Mouse (Mus musculus) left cerebral cortex, adult 8-10 months (tissue): ENCODE measurements around the gene Lamc3. TPM values are rescaled to one million over a fixed set of nuclear protein-coding genes. Genes with fewer than 3 reads are reported as not detected.
A peak's percentile ranks its signal among the peaks of the same experiment; 100 is the strongest.
"Not testable (repeated sequence)": the region's sequence is repeated elsewhere in the genome, so short reads cannot be mapped to it uniquely, and the experiment has no call there.

Source experiments
- DNase-seq, 2 experiments: peaks; one replicate each; pipeline ENCODE4 v3.0.0; 2022; ENCODE audit warnings: low spot score in 2 of 2
- total RNA-seq, 4 experiments: library from RNA; stranded (reverse); gene quantifications; 2 replicates each; pipeline ENCODE4 v1.2.4; 2022

Lamc3 gene
- total RNA-seq, 4 experiments from 2014 or later: 5.7 to 7.5 (median 6.6) TPM

DNA sequence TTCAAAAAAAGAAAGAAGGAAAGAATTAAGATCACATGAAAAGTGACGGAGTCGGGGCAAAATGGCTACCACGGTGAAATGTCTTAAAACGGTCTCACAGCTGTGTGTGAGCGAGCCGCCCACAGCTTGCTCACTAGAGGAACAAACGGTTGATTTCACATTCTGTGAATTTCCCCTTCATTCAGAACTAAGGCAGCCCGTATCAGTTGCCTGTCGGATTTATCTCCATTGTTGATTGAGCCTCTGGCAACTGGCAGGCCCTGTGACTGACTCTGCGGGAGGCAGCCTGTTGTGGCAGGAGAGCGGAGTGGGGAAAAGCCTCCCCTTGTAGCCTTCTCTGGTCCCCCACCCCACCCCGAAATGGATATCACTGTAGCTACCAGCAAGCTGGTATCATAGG, 10.6 kb upstream of the Lamc3 start:
- no peak for DNase-seq

DNA sequence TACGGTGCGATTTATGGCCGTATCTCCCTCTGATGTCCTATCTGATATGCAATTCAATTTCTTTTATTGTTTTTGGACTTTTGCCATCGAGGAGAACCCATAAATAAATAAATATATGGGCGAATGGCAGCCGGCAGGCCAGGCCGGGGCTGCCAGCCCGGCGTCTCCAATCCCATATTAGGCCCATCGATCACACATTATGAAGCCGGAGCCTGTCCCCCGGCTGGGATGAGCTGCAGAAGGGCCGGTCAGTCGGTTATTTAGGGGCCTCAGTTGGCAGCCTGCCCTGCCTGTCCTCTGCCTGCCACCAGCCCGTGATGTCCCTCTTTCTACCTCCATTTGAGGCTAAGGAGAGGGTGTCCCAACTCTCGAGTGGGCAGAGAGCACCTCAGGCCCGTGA, 8.5 kb upstream of the Lamc3 start:
- no peak for DNase-seq

DNA sequence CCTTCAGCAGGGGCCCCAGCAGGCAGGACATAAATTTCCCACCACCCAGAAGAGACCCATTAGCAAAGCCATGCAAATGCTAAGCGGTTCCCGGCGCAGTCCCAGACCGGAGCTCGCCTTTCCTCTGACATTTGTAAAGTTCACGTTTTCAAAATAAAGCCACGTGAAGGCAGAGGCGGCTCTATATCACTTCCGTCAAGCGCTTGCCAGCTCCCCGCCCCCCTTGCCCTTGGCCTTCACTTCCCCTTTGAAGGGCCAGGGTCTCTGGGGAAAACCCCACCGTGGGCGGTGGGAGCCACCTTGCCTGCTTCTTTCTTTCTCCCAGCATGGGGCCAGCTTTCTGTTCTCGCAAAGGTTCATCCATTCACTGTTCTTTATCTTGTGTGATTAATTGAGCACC, 6.2 kb upstream of the Lamc3 start:
- DNase-seq: no peak

DNA sequence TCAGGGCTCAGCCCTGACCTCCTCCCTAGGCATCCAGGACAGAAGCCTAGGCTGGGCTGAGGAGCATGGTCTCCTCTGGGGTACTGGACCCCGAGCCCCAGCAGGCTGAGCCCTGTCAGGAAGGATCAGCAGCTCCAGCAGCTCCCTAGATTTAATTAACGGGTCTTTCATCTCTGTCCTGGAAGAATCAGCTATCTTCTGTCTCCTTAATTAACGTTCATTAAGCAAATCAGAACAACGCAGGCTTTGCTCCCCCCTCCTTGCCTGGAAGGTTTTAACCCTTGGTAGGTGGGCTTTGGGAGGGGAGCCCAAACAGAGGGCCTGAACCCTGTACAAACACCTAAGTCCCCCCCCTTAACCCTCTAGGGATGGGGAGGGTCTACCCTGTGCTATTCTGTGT, 4.0 kb upstream of the Lamc3 start:
- no peak for DNase-seq

DNA sequence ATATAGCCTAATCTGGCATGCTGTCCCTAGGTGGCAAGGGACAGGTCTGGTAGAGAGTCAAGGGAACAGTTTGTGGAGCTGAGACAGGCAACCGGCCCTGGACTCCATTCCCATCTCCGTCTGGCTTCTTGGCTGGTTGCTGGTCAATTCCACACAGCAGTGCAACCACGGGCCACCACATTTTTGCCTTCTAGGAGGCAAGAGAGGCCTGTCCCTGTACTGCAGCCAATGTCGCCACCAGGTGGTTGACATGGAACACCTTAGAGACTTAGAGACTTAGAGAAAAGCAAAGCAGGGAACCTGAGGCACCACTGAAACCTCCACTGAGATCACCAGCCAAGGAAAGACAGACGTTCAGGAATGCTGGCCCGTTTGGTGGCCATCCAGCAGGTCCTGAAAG, 2.3 kb upstream of the Lamc3 start:
- DNase-seq: no peak

DNA sequence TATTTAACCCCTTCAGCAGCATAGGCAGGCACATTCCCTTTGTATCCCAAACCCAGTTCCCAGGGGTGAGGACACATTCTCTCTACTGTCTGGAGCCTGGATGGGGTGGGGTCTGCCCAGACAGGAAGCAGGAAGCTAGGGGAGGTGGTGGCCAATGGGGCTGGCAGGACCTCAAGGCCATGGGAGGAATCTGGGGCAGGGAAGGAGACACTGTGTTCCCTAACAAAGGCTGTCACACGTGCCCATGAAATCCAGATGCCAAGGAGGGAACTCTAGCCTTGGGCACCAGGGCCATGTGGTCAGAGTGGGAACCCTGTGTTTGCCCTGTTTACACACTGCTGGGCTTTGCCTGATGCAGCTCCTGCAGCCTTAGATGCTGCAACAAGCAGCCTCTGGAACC, 1.8 kb downstream of the Lamc3 start:
- DNase-seq: no peak

DNA sequence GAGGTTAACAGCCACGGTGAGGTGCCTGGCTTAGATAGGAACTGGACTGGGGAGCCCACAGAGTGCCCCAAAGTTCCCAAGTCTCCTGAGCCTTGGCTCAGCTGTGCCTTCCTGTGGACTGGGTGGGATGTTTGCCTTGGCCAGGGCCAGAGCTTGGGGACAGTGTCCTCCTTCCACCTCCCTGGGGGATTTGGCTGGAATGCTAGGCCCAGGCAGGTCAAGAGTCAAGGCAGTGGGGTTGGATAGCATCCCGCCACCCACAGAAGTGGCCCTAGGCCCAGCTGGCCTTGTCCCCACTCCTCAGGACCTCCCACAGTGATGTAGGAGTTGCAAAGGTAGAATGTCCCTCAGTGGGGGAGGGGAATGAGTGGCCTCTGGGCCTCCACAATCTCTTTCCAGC, 4.1 kb downstream of the Lamc3 start:
- no peak for DNase-seq

DNA sequence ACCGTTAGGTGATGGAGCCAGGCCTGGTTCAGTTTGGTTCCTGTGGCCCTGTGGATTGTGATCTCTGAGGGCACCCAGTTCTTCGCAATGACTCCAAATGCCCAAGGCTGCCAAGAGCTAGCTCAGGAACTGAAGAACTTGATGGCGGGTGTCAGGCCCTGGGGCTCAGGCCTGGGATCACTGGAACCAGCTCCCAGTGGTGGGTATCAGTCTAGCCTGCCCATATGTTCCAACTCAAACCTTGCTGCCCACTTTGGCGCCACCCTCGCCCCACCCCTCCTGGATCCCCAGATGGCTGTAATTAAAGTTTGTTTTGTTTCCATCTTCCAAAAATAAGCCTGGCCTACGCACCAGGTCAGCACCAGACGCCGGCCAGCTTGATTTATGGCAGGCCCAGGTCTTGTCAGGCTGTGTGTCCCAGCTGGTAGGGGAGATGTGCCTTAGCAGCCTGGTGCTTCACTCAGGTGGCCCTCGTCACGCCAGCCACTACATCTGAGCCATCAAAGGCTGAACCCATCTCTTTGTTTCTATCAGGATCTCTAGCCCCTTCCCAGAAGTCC, 6.1 kb downstream of the Lamc3 start:
- no peak for DNase-seq

DNA sequence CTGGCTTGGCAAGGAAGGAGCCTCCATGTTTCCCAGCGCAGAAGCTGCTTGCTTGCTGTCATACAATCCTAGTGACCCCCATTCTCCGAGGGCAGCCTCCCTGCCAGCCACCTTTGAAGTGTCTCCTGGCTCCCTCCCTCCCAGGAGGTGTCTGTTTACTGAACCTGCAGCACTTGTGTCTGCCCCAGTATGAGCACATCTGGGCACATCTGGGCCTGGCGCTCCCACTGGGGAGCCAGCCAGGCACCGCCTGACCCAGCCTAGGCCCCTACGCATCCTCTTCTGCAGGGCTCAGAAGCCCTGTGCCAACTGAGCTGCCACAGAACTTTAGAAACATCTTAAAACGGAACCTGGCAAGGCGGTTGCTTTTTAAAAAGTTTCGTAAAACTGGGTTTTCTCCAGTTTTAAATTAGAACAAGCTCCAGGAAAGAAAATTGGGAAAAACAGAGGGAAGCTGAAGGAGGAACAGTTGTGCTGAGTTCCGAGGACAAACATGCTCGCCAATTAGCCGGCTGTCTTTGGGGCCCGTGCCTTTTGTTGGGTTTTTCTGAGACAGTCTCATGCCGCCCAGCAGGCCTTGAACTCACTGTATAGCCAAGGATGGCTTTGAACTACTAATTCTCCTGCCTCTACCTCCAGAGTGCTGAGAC, 7.3 kb downstream of the Lamc3 start:
- DNase-seq: peak in 1 of 2 experiments; percentile 33

DNA sequence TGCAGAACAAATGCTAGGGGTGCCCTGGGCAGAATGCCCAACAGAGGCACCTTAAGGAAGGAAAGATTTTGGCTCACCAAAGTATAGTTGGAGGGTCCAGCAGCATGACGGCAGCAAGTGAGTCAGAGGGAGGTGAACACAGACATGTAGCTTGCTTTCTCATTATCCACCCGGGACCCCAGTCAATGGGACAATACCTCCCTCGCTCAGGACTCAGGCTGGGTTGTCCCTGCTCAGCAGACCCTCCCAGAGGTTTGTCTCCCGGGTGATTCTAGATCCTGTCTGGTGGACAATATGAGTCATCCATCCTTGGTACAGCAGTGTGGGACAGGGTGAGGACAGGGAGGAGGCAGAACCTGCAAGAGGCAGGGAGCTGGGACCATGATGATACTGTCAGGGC, 13.8 kb downstream of the Lamc3 start:
- no peak for DNase-seq

DNA sequence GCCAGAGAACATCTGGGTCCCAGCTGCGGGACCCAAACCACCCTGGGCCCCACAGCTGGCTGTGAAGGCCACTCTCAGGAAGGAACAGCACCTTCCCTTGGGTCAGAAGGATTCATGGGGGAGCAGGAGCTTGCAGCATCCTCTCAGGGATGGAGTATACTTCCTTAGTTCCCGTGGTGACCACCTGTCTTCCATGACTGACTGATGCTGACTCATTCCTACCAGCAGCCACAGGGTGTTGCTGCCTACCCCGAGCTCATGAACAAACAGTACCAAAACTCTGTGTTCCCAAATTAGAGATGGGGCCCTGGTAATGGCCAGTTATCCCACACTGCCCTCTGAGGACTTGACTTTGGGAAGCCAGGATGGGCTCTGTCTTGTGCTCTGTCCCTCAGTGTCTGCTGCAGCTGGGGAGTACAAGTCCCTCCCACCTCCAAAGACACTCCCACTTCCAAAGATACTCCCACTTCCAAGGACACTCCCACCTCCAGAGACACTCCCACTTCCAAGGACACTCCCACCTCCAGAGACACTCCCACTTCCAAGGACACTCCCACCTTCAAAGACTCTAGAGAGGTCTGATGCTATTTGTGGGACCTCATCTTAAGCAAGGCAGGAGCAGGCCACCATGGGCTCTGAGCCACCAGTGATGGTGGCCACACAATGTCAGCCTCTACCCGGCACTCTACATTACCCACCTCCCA, 14.7 kb downstream of the Lamc3 start:
- DNase-seq: no peak

DNA sequence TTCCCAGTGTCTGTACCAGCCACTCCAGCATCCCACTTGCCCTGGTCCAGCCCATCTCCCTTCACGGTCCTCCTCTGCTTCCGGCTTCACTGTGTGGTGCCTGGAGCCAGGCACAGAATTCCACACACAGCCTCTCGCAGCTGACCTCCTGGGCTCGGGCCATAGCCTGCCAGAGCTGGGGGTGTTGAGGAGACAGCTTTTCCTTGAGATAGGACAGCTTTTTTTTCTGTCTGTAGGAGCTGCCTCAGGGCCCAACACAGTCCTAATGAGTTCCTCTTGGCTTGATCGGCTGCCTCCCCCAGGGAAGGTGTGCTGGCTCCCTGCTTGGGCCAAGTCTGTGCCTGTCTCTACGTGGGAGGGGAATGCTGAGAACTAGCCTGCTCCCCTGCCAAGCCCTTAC, 17.0 kb downstream of the Lamc3 start:
- no peak for DNase-seq

DNA sequence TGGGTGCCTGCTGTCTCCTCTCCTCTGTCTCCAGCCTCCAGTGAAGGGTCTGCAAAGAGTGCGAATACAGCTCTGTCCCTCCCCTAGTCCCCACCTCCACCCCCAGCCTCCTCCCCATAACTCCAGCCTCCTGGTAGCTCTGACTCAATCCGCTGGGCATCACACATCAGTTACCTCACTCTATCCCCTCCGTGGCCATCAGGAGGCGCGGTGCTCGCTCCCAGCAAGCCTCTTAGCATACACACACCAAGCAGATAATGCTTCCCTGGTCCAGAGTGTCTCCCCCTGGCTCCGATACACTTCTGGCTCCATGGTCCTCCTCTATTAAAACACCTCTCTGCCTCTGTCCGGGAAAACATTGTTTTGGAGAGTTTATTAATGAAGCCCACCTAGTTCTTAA, 17.5 kb downstream of the Lamc3 start:
- no peak for DNase-seq

DNA sequence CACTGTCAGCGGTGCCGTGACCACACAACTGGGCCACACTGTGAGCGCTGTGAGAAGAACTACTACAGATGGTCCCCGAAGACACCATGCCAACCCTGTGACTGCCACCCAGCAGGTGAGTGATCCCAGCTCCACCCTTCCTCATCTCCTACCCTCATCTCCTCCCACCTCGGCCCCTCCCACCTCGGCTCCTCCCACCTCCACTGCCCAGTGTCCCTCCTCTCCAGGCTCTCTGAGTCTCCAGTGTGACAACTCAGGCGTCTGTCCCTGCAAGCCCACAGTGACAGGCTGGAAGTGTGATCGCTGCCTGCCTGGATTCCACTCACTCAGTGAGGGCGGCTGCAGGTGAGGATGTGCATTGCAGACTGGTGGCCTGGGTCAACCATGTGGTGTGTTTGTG, 18.6 kb downstream of the Lamc3 start:
- no peak for DNase-seq

DNA sequence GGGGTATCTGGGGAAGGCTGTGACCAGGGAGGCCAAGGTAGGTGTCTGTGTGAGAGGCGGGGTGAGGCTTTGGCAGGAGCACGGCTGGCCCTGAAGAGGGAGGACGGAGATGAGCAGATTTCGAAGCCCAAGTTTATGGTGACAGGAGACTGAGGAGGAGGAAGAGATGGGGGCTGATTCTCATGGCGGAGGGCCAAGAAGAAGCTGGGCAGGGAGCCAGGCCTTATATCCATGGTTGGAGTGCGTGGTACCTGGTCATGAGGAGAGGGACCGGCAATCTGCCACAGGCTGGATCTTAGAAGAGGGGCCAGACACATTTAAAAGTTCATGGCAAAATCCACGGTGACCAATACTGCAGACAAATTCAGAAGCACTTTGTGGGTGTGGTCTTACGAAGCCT, 19.3 kb downstream of the Lamc3 start:
- DNase-seq: peak in 1 of 2 experiments; percentile 36

DNA sequence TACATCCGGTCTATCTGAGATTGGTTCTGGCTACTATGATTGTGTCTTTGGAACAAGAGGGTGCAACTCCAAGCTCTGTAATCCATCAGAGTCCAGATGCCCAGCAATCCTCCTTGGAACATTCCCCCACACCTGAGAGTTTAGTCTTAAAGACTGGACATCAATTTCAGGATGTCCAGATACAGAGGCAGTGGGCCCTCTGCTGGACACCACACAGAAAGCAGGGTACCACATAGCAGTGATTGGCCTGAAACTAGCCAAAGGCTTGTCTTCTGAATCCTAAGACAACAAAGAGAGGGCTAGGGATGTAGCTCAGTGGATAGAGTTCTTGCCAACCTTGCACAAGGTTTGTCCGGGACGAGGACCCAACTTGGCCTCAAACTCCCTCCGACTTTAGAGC, 25.5 kb downstream of the Lamc3 start:
- DNase-seq: no peak

DNA sequence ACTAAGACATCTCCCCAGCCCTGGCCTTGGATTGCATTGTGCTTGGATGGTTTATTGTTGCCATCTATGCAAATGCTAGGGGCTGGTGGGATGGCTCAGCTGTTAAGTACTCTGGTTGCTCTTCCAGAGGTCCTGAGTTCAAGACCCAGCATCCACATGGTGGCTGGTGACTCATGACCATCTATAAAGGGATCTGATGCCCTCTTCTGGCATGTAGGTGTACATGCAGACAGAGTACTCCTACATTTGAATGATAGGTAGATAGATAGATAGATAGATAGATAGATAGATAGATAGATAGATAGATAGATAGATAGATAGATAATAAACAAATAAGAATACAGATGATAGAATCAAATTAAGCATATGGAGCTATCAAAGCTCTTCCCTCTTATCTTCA, 27.1 kb downstream of the Lamc3 start:
- DNase-seq: not testable (repeated sequence)

DNA sequence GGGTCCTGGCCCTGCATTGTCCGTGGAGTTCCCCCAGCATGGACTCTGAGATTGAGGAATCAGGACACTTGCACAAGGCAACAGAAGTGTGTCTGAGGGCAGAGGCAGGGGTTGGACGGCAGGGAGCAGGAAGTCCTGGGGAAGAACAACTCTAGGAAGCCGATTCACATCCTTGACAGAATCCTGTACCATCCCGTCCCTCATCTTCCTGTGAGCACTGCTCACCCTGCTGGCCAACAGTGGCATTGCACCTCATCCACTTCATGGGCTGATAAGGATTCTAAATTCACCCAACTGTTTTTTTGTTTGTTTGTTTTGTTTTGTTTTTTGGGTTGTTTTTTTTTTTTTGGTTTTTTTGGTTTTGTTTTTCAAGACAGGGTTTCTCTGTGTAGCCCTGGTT, 28.0 kb downstream of the Lamc3 start:
- DNase-seq: peak in 1 of 2 experiments; percentile 90

DNA sequence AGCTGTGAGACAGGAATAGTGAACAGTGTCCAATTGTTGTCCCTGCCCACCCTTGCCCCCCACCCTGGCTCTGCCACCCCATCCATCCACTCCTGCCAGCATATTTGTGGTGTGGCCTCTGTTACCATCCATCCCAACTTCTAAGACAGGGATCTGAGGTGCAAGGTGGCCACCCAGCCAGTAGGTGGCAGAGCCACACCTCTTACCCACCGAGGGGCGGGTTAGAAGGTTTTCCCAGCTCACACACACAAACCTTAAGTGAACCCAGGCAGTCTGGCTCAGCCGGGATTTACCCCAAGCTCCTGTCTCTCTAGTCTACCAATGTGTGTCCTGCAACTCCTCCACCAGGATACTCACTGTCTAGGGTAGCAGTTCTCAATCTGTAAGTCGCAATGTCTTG, 30.5 kb downstream of the Lamc3 start:
- DNase-seq: no peak

DNA sequence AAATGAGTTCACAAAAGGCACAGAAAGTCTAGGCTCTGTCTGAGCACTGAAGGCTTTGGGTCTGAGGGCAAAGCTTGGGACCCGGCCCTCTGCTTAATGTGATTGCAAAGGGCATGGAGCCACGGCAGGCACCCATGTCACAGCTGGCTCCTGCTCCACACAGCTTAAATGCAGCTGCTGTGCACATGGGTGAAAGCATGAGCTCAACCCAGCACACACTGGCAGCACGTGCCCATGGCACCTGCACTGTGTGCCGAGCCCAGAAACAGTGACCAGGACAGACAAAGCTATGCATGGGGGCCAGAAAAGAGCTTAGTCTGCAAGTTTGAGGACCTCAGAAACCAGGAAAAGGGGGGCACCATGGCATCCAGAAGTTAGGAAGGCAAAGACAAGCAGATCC, 36.6 kb downstream of the Lamc3 start:
- no peak for DNase-seq

DNA sequence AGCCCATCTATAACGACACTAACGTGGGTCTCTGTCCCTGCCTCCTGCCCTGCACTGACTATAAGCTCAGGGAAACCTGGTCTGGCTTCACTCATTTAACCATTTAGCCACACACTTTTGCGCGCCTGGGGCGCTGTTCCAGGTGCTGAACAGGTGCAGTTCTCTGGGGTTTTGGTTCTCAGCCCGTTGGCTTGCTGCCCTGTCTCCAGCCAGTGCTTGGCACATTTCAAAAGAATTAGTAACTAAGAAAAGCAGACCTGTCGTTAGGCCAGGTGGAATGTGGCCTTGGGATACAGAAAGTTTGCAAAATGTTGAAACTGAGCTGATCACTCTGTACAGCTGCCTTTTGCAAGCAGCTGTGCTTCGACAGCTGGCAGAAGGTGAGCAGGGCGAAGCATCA, 37.7 kb downstream of the Lamc3 start:
- DNase-seq: no peak

DNA sequence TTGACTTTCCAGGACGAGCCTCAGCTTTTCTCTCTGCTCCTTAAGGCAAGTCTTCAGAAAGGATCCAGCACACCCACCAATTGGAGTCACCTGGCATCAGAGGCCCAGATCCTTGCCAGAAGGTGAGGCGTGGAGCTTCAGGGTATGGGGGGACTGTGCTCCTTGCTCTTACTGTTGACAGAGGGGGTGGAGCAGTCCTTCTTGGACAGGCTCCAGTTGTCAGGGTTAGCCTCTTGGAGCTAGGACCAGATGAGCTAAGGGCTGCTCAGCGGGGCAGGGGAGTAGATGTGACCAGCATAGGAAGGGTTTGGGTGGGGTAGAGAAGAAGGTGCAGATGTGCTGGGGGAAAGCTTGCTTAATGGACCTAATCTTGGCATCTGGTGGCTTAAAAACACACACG, 38.8 kb downstream of the Lamc3 start:
- DNase-seq: no peak

DNA sequence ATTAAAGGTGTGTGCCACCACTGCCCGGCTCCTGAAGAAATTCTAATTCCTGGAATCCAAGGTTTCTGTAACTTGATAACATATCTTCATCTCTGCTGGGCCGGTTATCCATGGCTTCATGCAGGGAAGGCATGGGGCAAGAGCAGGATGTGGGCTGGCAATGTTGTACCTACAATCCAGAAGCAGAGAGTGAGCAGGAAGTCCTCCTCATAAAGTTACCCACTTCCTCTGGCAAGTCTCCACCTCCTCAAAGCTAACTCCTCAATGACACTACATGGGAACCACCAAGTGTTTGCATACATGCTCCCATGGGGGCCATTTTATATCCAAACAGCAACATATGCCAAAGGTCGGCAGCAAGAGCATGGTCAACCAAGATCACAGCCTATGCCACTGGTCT, 42.6 kb downstream of the Lamc3 start:
- DNase-seq: no peak
